Mouse (Mus musculus) adrenal gland, adult (tissue): ENCODE measurements around the gene Med24.
"Not testable (repeated sequence)": the region's sequence is repeated elsewhere in the genome, so short reads cannot be mapped to it uniquely, and the experiment has no call there.

ENCODE experiments used
- DNase-seq, 2 experiments: peaks; one replicate each; pipeline ENCODE4 v3.0.0; 2022 to 2023; ENCODE audit warnings: low spot score in 1 of 2; ENCODE audit not compliant: inconsistent age in 2 of 2

Med24 gene

DNA sequence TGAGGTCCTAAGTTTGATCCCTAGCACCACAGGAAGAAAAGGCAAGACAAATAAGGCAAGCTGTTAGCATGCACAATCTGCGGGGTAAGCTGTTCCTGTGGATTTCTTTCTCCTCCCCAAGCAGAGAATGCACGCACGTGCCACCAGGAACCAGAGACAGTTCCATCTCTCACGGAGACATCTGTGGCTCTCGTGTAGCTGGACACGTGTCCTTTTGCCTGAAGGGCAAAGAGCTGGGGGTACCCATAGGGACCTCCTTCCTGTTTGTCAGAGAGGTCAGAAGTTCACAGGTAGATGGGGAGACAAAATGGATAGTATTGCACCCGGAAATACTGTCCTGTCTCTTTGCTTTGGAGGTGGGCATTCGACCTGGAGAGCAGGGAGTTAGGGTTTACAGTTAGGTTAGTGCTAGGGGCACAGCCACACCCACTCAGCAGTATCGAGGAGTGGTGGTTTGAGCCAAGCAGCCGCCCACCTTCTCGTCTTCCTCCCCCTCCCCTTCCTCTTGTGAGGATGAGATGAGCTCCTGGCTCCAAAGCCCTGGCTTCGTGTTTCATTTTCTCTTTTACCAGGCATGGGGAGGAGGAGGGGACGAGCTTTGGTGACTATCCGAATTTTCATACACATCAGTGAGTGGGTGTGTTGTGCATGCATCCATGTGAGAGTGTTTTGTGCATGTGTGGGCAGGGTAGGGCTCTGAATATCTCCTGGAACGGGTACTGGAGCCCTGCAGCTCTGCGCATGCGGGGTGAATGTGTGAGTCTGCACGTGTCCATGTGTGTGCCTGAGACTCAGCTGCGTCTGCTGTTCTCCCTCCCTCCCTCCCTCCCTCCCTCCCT lies 17.8 kb upstream of the Med24 start:
- DNase-seq, result peak; percentile 87 to 94

DNA sequence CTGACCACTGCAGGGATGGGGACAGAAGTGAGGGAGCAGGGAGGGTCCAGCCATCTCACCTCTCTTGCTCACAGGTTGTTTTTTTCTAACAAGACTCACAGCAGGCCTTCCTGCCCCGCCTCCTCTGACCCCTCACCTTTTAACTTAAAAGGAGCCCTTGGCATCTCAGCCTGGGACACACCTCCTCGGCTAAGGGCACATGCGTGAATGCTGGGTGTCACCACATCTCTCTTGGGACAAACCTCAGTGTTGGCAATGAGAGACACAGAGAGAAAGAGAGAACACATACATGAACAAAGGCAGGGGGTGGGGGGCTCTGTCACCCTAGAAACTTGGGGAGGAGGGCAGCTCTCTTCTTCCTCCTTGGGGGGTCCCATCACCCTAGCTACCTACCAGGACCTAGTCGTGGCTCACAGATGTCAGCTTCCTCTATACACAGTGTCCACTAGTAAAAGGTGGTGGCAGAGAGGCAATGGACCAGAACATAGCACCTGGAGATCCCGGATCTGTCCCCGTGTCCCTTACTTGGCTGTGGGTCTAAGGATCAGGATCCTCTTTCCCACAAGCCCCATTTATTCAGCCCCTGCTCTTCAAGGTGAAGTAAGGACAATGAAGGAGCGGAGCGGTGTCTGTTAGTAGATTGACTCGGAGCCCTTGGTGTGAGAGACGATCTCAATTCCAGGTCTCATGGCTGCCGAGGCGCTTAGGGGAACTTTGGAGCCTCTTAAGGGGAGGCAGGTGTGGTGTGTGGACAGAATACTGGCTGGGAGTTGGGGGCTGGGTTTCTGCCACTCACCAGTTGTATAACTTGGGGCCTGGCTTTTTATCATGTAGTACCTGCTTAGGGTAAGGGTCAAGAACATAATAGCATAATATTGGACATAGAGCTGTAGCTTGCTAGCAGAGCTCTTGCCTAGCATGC lies 17.0 kb upstream of the Med24 start:
- DNase-seq, result peak in 1 of 2 experiments; percentile 65

DNA sequence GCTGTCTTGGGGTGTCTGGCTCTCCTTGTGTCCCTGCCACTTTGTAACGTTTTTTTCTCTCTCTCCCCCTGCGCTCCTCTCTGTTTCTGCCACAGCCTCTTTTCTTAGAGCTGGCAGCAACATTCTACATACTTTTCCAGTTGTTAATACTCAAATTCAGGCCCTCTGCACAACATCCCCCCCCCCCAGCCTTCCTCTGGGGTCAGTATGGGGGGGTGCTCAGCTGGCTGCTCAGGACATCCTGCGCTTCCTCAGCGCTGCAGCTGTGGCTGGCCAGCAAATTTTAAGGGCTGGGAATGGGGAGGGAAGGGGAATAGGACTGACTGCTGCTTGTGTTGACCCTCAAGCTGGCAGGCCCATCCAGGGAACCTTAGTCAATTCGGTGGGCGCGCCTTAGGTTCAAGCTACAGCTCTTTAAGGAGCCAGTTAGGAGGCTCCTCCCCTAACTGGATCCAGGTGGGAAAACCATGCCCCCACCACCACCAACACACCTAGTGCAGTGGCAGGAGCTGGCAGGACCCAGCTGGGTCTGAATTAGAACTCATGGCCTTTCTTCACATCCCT lies 15.3 kb upstream of the Med24 start:
- peak in 1 of 2 experiments; percentile 62 for DNase-seq

DNA sequence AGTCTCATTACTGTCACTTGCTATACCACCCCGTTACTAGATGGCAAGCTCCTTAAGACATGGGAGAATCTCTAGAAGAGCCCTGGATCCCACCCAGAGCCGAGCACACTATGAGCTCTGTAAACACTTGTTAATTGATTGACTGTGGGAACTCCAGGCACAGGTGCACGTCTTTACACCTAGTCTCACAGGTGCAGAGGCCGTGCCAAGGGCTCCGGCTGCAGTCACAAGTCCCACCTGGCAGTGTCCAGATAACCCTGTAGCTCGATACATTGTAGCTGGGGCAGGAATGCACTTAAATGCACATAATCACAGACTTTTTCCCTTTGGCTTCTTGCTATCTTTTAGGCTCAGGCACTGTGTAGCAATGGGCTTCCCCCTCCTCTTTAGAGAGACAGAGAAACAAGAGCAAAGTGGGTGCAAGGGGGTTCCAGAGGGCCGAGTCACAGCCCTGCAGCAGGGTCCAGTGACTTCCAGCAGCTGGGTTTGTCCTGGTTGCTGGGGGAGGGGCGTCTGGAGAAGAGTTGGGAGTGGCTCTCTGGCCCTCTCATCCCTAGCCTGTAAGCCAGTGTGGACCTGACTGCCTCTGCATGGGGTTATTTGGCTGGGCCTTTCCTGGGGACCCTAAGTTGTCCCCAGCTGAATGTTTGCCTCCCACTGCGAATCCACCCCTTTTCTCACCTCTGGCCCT lies 14.6 kb upstream of the Med24 start:
- peak; percentile 56 to 75 for DNase-seq

DNA sequence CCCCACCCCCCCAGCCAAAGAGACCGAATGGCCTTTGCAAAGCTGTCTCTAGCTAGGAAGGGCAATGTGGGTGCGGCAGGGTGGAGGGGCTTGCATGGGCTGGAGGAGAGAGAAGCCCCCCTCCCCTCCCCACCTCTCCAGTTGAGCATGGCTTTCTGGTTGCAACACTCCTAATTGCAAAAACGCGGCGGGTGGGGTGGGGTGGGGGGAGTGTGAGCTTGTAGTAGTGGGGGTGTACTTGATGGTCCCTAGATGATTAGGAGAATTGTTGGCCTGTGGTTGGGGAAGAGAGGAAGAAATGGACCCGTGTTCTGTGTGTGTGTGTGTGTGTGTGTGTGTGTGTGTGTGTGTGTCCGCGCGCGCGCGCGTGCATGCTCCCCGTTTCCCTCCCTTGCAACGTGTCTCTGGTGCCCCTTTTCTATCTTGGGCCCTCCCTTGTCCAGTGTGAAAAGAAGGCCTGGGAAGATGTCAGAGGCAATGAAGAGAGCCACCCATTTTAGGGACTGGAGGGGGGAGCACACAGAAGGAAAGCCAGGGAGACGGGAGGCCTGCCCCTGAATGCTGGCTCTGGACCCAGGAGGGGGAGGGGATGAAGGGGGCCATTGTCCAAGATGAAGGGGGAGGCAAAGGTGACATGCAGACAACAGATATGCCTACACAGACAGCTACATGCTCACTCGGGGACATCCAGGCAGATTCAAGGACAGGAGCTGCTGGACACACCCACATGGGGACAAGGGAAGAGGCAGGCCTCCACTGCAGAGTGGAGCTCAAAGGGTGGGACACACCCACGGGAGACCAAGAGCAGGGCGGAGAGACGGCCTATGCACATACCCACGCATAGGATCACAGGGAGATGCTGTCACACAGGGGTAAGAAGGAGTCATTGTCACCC lies 13.4 kb upstream of the Med24 start:
- peak; percentile 68 to 86 for DNase-seq

DNA sequence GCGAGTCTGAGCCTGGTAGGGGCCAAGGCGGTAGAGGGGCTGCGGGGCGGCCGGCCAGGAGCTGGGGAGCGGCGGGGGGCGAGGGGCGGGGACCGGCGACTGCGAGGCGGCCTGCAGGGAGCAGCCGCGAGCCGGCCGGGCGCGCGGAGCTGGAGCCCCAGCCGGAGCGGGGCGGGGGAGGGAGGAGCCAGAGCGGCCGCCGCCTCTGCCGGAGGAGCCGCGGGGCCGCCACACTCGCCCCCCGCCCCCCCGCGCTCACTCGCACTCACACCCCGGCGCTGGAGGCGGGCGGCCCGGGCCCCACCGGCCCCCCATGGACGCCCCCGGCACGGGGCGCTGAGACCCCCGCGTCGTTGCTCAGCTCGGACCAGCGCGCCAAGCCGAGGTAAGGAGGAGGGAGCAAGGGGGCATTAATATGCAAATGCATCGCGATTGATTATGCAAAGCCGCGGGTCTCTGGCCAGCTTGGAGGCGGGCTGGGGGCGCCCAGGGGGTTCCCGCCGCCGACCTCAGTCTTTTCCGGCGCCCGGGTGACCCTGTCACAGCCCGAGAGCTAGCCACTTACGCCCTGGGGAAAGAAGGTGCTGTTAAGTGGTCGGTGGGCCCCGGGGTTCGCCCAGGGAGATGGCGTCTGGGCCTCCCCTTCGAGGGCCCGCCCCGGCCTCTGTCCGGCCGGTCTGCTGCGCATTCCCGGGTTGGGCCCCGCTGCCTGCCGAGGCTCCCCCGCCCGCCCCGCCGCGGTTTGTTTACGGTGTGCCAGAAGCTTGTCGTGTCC lies 12.6 kb upstream of the Med24 start:
- DNase-seq, result peak; percentile 87 to 95

DNA sequence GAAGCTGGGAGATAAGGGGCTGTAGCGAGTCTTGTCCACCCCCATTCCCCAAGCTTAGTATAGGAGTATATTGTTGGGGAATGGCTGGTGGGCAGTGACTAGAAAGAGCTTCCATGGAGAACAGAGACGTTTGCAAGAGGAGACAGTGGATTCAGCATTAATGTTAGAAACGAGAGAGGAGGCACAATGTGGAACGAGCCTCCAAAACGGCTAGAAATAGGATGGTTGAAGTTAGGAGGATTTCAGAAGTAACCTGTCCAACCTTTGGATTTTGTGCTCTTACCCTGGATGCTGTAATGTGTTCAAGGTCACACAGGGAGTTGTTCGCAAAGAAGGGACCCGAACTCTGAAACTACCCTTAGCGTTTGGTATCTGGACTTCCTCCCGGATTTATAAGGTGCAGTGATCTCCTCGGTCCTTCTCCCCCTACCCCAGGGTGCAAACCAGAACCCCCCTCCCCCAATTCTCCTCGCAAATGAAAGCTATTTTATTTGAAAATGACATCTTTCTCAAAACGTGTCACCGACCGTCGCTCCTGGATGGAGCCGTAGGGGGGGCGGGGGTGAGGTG lies 11.9 kb upstream of the Med24 start:
- DNase-seq, result peak in 1 of 2 experiments; percentile 77

DNA sequence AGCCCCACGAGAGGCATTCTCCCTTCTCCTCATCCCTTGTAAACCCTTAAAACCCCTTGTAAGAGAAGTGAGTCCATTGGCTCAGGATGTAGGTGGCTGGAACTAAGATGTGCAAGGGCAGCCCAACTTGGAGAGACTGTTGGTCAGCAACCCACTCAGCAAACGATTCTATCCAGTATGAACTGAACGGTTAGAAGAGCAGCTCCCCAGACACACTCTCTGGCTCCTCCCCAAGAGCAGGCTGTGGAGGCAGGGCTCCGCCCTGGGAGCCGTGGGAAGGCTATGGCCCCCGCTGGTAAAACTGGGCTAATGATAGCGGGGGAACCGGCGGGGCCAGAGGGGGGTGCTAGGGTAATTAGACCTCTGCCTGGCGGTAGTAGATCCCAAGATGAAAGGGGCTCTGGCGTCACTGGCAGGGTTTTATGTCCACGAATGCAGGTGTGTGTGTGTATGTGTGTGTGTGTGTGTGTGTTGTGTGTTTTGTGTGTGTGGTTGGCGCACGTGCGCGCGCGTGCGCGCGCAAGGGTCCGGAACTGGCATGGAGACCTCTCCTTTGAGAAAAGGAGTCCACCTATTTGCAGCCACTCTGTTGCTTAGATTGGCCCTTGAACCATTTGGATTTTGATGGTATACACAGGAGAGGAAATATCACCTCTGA lies 11.3 kb upstream of the Med24 start, which contains the start of gene Thra:
Gene Thra, plus strand, starts transcription at position 246 of the 658 bp plus-strand sequence.
- DNase-seq, result peak; percentile 78 to 90

DNA sequence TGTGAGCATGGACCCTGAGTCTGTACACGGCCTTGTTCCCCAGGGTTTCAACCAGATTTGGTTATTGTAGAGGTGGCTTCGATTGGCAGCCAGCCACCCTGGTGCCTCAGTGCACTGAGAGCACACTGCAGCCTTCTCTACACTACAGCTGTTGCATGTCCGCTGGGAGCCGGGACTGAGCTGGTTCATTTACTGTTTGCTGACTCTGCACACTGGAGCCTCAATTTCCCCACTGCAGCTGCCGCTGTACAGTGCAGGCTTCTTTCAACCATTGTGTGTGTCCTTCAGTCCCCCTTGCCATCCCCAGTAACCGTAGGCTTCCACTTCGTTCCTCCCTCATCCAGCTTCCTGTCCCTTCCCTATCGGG lies 10.8 kb upstream of the Med24 start:
- no peak for DNase-seq

DNA sequence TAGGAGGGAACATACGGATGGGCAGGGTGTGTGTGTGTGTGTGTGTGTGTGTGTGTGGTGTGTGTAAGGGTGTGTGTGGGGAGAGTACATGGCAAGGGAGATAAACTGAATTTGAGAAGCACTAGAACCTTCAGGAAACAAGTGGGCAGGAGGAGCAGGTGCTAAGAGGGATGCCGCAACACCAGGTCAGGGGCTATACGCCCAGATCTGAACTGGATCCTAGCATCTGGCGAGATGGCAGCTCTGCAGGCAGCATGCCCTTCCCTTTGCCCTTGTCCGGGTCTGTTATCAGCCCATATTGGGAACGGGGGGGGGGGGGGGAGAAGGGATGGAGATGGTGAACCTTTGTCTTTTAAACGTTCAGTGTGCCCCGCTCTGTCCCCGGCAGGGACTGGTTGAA lies 9.7 kb upstream of the Med24 start:
- peak in 1 of 2 experiments; percentile 18 for DNase-seq

DNA sequence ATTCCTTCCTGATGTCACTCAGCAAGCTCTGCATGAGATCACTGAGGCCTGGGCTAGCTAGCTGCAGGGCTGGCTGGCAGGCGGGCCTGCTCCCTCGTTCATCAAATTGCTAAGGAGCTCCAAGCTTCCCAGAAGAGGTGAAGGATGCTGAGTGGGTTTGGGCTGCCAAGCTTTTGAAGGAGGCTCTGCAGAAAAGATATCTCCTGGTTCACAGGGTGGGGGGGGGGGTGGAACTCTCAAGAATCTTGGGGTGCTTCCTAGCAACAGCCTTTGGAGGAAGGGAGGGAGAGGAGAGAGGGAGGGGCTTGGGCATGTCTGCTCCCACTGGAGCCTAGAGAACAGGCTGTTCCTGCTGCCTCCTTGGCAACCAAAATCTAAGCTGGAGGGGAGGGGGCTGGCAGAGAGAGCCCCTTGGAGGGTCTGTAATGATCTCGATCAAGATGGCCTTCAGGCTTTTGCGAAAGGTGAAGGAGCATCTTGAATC lies 9.2 kb upstream of the Med24 start:
- DNase-seq, result no peak

DNA sequence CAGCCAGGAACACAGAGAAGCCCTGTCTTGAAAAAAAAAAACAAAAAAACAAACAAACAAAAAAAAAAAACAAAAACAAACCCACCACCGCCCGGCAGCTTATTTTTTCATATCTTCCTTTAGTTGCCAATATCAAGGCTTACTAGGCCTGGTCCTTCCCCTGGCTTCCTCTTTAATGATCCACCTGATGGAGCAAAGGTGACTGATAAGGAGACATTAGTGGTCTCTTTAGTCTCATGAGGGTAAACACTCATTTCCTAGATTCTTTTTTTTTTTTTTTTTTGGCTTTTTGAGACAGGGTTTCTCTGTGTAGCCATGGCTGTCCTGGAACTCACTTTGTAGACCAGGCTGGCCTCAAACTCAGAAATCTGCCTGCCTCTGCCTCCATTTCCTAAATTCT lies 8.0 kb upstream of the Med24 start:
- not testable (repeated sequence) for DNase-seq

DNA sequence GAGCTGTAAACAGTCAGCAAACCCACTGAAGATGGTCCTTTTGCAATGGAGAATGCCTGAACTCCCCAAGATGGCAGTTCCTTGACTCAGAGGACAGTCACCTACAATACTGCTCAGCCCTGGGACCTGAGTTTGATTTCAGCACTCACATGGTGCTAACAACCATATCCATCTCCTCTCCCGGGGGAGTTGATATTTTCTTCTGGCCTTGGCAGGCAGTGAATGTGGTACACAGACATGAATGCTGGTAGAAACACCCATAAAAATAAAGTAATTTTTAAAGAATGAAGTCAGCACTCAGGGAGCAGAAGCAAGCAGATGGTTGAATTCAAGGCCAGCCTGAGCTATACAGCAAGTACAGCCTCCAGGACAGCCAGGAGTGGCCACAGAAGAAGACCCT lies 6.9 kb upstream of the Med24 start:
- no peak for DNase-seq

DNA sequence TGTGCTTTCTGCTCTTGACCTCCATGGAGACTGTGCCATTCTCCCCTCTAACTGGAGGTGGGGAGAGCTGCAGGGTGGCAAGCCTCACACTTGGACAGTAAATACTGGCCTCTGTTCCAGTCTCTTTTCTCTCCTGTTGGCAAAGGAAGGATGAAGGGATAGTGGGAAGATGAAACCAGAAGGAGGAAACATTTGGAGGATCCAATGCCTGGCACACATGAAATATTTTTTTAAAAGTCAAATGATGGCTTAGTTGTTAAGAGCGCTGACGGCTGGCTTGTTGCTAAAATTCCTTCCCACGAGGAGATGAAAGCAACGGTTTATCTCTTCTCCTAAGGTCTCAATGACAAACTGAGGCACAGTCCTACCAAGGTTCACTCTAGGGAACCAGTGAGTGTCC lies 5.9 kb upstream of the Med24 start:
- DNase-seq, result no peak

DNA sequence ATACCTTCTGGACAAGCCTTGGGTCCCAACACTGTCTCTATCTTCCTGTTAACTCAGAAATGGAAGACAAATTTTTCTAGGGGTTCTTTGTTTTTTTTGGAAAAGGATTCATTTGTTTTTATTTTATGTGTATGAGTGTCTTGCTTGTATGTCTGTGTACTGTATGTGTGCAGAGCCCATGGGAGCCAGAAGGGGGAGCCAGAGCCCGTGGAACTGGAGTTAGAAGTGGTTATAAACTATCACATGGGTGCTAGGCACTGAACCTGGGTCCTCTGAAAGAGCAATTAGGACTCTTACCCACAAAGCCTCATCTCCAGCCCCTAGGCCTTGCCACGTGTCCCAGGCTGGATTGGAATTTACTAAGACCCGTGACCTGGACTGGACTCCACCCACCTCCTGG lies 4.8 kb upstream of the Med24 start:
- DNase-seq, result peak in 1 of 2 experiments; percentile 20

DNA sequence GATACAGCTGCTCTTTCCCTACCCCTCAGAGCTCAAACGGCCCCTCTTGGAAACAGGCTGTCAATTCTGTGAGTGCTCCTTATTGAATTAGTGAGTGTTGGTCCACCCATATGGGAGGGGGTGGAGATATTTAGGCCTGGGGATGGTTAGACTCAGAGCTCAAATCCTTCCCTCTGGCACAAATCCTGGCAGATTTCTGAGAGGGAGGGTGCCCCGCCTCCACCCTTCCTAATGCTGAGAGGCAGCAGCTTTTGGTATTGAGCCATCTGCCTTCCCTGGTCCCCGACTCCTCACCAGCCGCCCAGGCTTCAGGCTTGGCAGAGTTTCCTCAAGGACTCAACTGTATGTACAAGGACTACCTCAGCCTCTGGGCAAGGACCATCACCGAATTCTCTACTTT lies 1.9 kb upstream of the Med24 start:
- DNase-seq, result peak; percentile 53 to 81

DNA sequence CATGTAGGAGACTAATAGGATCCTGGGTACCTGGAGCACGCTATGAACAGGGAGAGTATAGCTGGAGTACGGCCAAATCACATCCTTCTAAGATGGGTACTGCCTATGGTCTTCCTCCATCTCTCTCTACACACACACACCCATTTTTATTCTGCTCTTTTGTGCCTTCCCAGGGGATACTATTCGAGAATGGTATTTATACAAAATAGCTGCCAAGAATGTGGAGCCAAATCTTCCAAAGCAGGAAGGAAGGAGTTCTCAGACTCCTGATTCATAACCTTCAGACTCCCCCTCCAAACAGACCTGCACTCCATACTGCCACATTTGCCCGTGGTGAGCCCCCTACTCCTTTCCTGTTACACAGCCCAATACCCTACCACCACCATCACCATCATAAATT lies 1.5 kb upstream of the Med24 start:
- DNase-seq, result no peak

DNA sequence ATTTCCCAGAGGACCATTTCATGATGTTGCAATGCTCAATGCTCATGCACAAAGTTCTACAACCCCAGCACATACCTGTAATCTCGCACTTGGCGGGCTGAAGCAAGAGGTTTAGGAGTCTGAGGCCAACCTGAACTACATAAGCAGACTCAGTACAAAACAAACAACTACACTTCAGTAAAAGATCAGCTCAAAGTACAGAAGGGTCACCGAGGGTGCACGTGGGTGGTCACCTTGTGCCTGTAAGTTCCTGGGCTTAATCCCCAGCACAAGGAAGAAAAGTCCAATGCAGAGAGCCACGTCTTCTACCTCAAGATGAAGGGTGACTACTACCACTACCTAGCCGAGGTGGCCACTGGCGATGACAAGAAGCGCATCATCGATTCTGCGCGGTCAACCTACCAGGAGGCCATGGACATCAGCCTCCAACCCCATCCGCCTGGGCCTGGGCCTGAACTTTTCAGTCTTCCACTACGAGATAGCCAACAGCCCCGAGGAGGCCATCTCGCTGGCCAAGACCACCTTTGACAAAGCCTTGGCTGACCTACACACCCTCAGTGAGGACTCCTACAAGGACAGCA lies 3.2 kb downstream of the Med24 start:
- no peak for DNase-seq
